Mouse (Mus musculus): Measurements from ENCODE around the gene Prph2.

The Prph2 gene

DNA sequence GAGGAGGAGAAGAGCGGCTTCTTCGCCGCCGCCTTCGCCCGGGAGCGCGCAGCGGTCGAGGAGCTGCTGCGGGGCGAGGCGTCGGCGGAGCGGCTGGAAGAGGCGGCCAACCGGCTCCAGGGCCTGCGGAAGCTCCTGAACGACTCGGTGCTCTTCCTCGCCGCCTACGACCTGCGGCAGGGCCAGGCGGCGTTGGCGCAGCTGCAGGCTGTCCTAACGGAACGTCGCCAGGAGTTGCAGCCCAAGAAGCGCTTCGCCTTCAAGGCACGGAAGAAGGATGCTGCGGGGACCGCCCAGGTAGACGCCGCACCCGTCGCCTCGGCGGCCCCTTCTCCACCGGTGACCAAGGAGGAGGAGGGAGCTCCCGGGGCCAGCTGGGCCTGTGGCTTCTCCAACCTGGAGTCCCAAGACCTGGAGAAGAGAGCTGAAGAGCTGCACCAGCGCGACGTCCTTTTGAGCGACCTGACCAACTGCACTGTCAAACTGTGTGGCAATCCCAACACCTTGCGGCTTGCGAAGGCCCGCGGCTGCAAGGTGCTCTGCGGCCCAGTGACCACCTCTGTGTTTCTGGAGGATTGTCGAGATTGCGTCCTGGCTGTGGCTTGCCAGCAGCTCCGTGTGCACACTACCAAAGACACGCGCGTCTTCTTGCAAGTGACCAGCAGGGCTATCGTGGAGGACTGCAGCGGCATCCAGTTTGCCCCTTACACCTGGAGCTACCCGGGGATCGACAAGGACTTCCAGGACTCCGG lies 19.2 kb upstream of the Prph2 start:
- DNase-seq (ENCODE audit: low spot score), result peak; percentile 40

DNA sequence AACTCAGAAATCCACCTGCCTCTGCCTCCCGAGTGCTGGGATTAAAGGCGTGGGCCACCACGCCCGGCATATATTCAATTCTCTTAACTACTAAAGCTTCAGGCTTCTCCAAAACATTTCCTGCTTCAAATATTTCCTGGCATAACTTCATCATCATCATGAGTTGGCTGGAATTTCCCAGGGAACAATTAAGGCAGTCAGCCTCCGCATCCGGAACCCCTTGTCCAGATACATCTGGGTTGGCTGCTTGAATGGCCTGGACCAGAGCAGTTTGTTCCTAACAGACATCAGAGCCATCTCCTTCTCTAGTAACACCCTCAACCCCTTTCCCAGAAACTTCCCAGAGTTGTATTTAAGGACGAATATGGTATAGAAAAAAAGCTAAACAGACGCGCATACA lies 14.8 kb upstream of the Prph2 start:
- no peak for DNase-seq (ENCODE audit: low spot score)

DNA sequence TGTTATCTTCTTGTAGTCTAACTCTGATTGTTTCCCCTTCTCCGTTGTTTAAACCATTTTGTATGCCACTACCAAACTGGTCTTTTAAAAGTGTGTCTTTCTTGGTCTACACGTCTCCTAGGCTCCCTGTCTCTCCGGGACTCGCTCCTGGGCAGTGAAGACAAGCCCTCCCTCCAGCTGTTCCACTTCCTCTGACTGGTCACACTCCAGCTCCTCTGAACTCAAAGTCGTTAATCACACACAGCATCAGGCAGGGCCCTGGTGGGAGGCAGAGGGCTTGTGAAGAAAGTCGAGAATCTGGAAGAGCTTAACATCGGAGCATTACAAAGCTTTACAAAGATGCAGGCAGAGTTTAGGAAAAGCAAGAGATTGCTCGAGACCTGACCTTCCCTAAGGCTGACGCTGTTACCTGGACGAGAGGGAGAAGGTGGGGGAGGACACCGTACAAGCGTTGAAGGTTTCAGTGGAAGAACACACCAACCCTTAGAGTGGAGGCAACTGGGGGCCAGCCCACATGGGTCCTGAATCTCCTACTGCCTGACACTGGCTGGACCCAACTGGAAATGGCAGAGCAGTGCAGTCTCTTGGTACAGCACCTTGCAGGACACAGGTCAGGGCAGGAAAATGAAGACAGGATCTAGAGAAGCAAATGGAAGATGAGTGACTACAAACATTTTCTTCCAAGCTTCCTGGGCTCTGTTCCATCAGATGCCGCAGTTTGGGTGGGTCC lies 12.9 kb upstream of the Prph2 start:
- no peak for DNase-seq (ENCODE audit: low spot score)

DNA sequence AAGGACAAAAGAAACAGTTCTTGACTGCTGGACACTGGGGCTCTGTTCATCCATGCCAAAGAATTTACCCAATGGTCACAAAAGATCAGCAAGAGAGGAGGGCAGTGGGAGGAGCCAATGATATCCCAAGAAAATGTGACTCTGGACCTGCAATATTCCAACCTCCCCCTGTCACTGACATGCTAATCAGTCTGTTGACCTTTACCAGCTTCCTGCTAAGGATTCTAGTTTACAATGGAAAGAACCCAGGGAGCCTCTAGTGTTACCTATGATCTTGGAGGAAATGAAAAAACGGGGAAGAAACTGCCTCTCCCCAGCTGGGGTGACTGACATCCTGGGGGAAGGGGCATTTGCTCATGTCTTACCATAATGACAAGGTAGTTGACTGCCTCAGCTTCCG lies 9.3 kb upstream of the Prph2 start:
- DNase-seq (ENCODE audit: low spot score), result no peak

- peak; percentile 72 for DNase-seq (ENCODE audit: low spot score)
These were observed 6.3 kb upstream of the Prph2 start for GRCm38 (mm10) chr17:46903876-46904490.

- DNase-seq (ENCODE audit: low spot score), result no peak
These were observed 2.1 kb downstream of the Prph2 start for GRCm38 (mm10) chr17:46912331-46912730.

- DNase-seq (ENCODE audit: low spot score), result no peak
These were observed 4.9 kb downstream of the Prph2 start for GRCm38 (mm10) chr17:46915129-46915528.

DNA sequence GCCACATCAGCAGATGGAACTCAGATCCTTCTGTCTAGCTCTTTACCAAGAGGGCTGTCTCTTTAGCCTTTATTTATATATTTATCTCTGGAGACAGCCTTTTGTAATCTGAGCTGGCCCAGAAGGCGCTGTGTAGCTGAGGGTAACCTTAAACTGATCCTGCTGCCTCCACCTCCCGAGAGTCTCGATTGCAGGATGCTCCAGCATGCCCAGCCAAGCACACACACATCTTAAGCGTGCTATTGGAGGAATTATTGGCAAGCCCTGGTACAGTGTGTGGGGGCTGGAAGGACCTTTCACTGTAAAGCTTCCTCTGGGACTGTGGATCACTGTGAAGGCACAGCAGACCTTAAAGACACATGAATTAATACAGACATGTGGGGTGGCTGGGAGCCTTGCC lies 8.7 kb downstream of the Prph2 start:
- no peak for DNase-seq (ENCODE audit: low spot score)

DNA sequence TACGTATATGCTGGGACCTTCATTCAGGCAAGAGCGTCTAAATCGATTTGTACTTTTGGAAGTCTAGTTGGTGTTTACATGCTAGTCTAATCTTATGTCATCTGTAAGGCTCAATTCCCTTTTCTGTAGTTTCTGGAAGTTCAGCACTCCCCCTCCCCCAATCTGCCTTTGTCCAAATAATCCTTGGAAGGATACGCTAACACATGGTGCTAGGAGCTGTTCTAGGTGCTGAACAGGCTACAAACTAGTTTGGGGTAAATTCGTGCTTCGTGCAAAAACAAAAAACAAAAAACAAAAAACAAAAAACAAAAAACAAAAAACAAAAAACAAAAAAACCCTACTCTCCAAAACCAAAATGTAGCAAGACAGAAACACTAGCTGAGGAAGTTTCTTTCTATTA lies 10.6 kb downstream of the Prph2 start:
- no peak for DNase-seq (ENCODE audit: low spot score)

- DNase-seq (ENCODE audit: low spot score), result no peak
These were observed 15.9 kb downstream of the Prph2 start for GRCm38 (mm10) chr17:46926192-46926591.

- no peak for DNase-seq (ENCODE audit: low spot score)
These were observed 16.7 kb downstream of the Prph2 start for GRCm38 (mm10) chr17:46926941-46927340.

GRCm38 (mm10) chr17:46927781-46928180 lies 17.5 kb downstream of the Prph2 start:
- no peak for DNase-seq (ENCODE audit: low spot score)

DNA sequence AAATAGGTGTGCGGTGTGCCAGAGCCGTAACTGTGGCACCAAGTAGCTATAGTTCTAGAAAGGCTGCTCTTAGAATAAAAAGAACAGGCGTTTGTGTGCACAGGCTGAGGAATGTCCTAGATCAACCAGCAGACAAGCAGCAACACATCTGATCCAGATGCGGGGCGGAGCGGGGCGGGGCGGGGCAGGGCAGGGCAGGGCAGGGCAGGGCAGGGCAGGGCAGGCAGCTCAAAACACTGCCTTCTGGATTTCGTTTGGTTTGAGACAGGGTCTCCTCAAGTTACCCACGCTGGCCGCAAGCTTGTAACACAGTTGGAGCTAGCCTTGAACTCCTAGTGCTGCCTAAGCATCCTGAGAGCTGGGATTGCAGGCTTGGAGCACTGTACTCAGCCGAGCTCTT lies 19.0 kb downstream of the Prph2 start:
- DNase-seq (ENCODE audit: low spot score), result no peak

DNA sequence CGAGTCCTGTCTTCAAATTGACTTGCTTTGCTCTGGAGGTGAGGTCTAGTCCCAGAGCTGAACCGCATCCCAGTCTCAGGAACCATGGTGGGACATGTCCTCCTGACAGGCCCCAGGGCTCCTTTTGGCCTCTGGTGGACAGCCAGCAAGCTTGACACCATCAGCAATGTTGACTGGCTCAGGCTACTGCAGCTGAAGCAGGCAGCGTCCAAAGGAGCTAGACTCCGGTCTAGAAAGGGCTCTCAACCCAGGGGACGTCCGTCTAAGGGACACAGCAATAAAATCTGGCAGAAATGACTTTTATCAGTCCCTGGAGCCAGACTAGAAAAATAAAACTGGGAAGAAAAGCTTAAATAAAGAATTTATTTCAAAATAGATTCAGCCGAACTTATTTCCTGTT lies 19.6 kb downstream of the Prph2 start:
- no peak for DNase-seq (ENCODE audit: low spot score)

- DNase-seq (ENCODE audit: low spot score), result no peak
These were observed 22.7 kb downstream of the Prph2 start for GRCm38 (mm10) chr17:46932961-46933360.

DNA sequence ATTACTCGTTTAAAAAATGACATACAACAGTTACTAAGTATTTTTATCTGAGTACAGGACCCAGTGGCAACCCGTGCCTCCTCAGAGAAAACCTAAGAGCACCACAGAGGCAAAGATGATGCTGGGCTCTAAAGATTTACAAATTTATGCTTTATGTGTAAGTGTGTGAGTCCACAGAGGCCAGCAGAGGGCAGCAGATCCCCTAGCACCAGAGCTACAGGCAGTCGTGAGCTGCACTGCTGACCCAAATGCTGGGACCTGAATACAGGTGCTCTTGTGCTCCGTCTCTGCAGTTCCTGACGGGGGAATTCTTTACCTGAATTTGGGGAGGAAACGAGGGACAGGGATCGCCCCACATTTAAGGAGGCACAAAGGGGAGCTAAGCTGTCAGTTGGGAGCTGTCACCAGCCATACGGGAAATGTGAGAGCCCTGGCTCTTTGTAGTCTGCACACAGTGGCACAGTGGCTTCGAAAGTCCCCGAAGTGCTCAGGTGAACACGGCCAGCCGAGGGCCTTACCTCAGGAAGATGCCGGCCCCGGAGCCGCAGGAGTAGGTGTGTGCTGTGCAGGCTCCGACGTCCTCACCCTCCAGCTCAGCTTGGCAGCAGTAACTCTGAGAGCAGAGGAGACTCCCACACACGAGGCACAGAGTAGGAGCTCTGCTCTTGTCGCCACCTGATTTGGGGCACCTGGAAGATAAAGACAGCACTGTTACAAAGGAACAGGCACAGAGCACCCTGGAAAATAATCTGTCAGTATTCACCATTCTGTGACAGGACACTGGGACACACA lies 23.5 kb downstream of the Prph2 start:
- DNase-seq (ENCODE audit: low spot score), result peak; percentile 29

GRCm38 (mm10) chr17:46940461-46940860 lies 30.2 kb downstream of the Prph2 start:
- no peak for DNase-seq (ENCODE audit: low spot score)

- no peak for DNase-seq (ENCODE audit: low spot score)
These were observed 32.2 kb downstream of the Prph2 start for GRCm38 (mm10) chr17:46942421-46942820.

GRCm38 (mm10) chr17:46946276-46946675 lies 36.0 kb downstream of the Prph2 start:
- DNase-seq (ENCODE audit: low spot score), result no peak

GRCm38 (mm10) chr17:46958045-46958444 lies 47.8 kb downstream of the Prph2 start:
- no peak for DNase-seq (ENCODE audit: low spot score)

DNA sequence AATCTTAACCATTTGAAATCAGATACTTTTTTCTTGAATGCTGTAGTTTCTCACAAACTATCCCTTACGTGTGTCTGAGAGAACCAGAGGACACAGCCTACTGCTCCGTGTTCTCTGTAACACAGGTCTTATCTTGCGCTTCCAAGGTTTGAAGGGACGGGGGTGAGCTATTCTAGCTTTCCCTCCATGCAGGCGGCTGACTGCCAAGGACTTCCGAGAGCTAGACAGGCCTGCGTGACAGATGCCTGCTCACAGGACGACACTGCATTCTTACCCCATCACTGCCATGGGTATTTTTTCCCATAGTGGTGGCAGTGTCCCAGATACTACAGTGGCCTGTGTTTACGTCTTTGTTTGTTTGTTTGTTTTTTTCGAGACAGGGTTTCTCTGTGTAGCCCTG lies 50.0 kb downstream of the Prph2 start:
- DNase-seq (ENCODE audit: low spot score), result no peak

- no peak for DNase-seq (ENCODE audit: low spot score)
These were observed 51.9 kb downstream of the Prph2 start for GRCm38 (mm10) chr17:46962153-46962552.
